Mouse (Mus musculus) CH12.LX (cell line): ENCODE measurements at regions not wholly inside any gene's neighbourhood (a gene's known extent, or its start where the extent isn't known, plus 50 kb on each side); places are given as distances from the start of the nearest gene placed in this dataset.
"Not testable (repeated sequence)": the region's sequence is repeated elsewhere in the genome, so short reads cannot be mapped to it uniquely, and the experiment has no call there.

ENCODE experiments used
- DNase-seq: peaks from one replicate; pipeline ENCODE4 v3.0.0-alpha.2; 2013; ENCODE audit errors: extremely low read depth
- H3K27ac ChIP-seq: 2 replicates; pipeline ENCODE4 v1.5.1; 2012; ENCODE audit warnings: low read depth, mild to moderate bottlenecking, control low read depth, moderate library complexity; ENCODE audit not compliant: insufficient read depth
- H3K27me3 ChIP-seq: replicated peaks from 2 replicates; pipeline ENCODE3; 2012; ENCODE audit warnings: inconsistent platforms
- H3K36me3 ChIP-seq, 2 experiments: replicated peaks in 1 of 2; 2 replicates each; pipeline versions ENCODE3 to v1.6.1; 2012; ENCODE audit warnings: inconsistent platforms in 1 of 2, low read length in 1 of 2, mild to moderate bottlenecking in 1 of 2, mixed read lengths in 1 of 2, moderate library complexity in 1 of 2; ENCODE audit not compliant: control insufficient read depth in 1 of 2, insufficient read depth in 1 of 2
- H3K4me1 ChIP-seq, 2 experiments: 2 replicates each; pipeline ENCODE4 v1.6.1; 2012; ENCODE audit warnings: inconsistent platforms in 1 of 2, moderate library complexity in 1 of 2; ENCODE audit not compliant: insufficient read depth in 2 of 2, control insufficient read depth in 1 of 2
- H3K4me2 ChIP-seq: 2 replicates; pipeline ENCODE4 v1.6.1; 2012; ENCODE audit warnings: low read depth, mild to moderate bottlenecking, control low read depth; ENCODE audit not compliant: poor library complexity, insufficient read depth, severe bottlenecking
- H3K4me3 ChIP-seq, 3 experiments: fragments of 150-350 bp in 1 of 3; sonication (generic) in 1 of 3; replicated peaks in 1 of 3; 2 replicates each; pipeline versions ENCODE3 to v1.5.1; 2011 to 2012; ENCODE audit warnings: low read depth in 2 of 3, low read length in 2 of 3, mild to moderate bottlenecking in 2 of 3, moderate library complexity in 2 of 3, control low read depth in 1 of 3, improper control_type of control experiment in 1 of 3, inconsistent platforms in 1 of 3, mixed read lengths in 1 of 3; ENCODE audit not compliant: poor library complexity in 1 of 3
- H3K79me2 ChIP-seq: replicated peaks from 2 replicates; pipeline ENCODE4 v1.6.1; 2012; ENCODE audit warnings: mild to moderate bottlenecking, moderate library complexity; ENCODE audit not compliant: control insufficient read depth, poor library complexity, insufficient read depth, severe bottlenecking; ENCODE audit errors: extremely low read depth
- H3K9ac ChIP-seq: 2 replicates; pipeline ENCODE4 v1.6.1; 2012; ENCODE audit warnings: low read depth, mild to moderate bottlenecking, control low read depth, moderate library complexity; ENCODE audit not compliant: insufficient read depth
- H3K9me3 ChIP-seq: replicated peaks from 2 replicates; pipeline ENCODE3; 2012; ENCODE audit warnings: low read length, inconsistent platforms, mixed read lengths
- BHLHE40 ChIP-seq: IDR thresholded peaks from 2 replicates; pipeline ENCODE4 v1.6.1; 2011; ENCODE audit warnings: mild to moderate bottlenecking, low read depth, low read length, improper control_type of control experiment
- EP300 ChIP-seq: IDR thresholded peaks from 2 replicates; pipeline ENCODE4 v1.6.1; 2011; ENCODE audit warnings: low read length, improper control_type of control experiment
- IRF4 ChIP-seq: IDR thresholded peaks from 2 replicates; pipeline ENCODE4 v1.6.1; 2014; ENCODE audit warnings: low read depth, mild to moderate bottlenecking, inconsistent platforms, low read length, improper control_type of control experiment
- JUN ChIP-seq: IDR thresholded peaks from 2 replicates; pipeline ENCODE4 v1.6.1; 2011; ENCODE audit warnings: low read depth, mild to moderate bottlenecking, low read length, improper control_type of control experiment, moderate library complexity; ENCODE audit not compliant: insufficient read depth
- JUND ChIP-seq: conservative IDR thresholded peaks from 2 replicates; pipeline ENCODE4 v1.6.1; 2011; ENCODE audit warnings: low read depth, low read length, improper control_type of control experiment
- KAT2A ChIP-seq: IDR thresholded peaks from 2 replicates; pipeline ENCODE4 v1.6.1; 2012; ENCODE audit warnings: low read length, improper control_type of control experiment, inconsistent platforms; ENCODE audit not compliant: insufficient replicate concordance
- MAFK ChIP-seq: IDR thresholded peaks from 2 replicates; pipeline ENCODE4 v1.6.1; 2011; ENCODE audit warnings: low read length, improper control_type of control experiment; ENCODE audit not compliant: insufficient replicate concordance
- MEF2A ChIP-seq: IDR thresholded peaks from 2 replicates; pipeline ENCODE4 v1.6.1; 2014; ENCODE audit warnings: low read depth, mild to moderate bottlenecking, inconsistent platforms, low read length, improper control_type of control experiment, borderline replicate concordance
- NELFE ChIP-seq: IDR thresholded peaks from 2 replicates; pipeline ENCODE4 v1.6.1; 2011; ENCODE audit warnings: low read depth, low read length, improper control_type of control experiment
- NRF1 ChIP-seq: IDR thresholded peaks from 2 replicates; pipeline ENCODE4 v1.6.1; 2014; ENCODE audit warnings: low read depth, mild to moderate bottlenecking, inconsistent platforms, low read length, improper control_type of control experiment, moderate library complexity
- PAX5 ChIP-seq: IDR thresholded peaks from 2 replicates; pipeline ENCODE4 v1.6.1; 2012; ENCODE audit warnings: low read length, inconsistent platforms, mixed read lengths
- POLR2A ChIP-seq: IDR thresholded peaks from 2 replicates; pipeline ENCODE4 v1.6.1; 2011; ENCODE audit warnings: low read depth, mild to moderate bottlenecking, improper control_type of control experiment, low read length
- RAD21 ChIP-seq: IDR thresholded peaks from 2 replicates; pipeline ENCODE4 v1.6.1; 2011; ENCODE audit warnings: low read depth, mild to moderate bottlenecking, low read length, improper control_type of control experiment, moderate library complexity
- SMC3 ChIP-seq: IDR thresholded peaks from 2 replicates; pipeline ENCODE4 v1.6.1; 2011; ENCODE audit warnings: low read depth, low read length, improper control_type of control experiment
- TCF12 ChIP-seq: IDR thresholded peaks from 2 replicates; pipeline ENCODE4 v1.6.1; 2014; ENCODE audit warnings: low read depth, mild to moderate bottlenecking, inconsistent platforms, low read length, improper control_type of control experiment
- dilution Hi-C: fragments of 300-500 bp; cut with MboI; formaldehyde crosslinking; loops from 2 replicates; pipeline ENCODE4 v1.14.3; 2020; ENCODE audit warnings: low sequenced_read_pairs; ENCODE audit not compliant: extremely low pct_unique_long_range_greater_than_20kb, extremely low pct_ligation_motif_present
- in situ Hi-C: fragments of 300-500 bp; cut with MboI; formaldehyde crosslinking; loops from 3 replicates; pipeline ENCODE4 v1.14.3; 2019; ENCODE audit warnings: low sequenced_read_pairs, low pct_ligation_motif_present, low pct_unique_long_range_greater_than_20kb, mixed read lengths

DNA sequence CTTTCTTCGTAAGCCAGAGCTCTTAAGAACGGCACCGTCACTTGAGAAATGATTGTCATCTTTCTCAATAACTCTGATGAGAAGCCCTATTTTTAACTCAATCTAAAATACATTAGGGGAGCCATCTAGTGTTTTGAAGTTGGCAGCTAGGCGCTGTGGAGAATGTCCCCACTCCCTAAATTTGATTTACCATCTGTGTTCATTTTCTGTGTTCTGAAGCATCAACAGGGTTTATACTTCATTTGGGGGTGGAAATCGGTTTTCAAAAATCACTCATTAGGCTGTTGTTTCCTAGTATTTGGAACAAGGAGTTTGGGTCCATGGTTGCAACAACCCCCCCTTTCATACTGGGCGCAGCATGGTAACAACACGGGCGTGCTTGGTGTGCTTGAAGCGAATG lies 97.1 kb upstream of the Ipo5 start (continued):
- TF ChIP-seq RAD21: no peak

DNA sequence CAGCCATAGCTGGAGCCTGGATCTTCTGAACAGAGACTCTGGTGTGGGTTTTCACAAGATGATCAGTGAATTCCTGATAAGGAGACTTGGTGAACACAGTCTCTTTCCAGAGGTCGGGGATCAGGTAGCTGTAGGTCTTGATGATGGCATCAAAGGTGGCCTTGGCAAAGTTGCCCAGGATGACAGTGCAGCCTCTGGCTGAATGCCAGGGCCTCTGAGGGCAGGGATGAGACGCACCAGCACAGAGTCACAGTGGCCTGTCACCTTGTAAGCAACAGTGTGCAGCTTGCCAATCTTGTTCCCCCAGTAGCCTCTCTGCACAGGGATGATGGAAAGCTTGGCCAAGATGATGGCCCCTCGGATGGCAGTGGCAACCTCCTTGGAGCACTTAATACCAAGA lies 95.9 kb upstream of the Ipo5 start:
- H3K27ac ChIP-seq, H3K9ac ChIP-seq, H3K4me3 ChIP-seq, DNase-seq, H3K9me3 ChIP-seq, H3K4me1 ChIP-seq, H3K4me2 ChIP-seq, H3K36me3 ChIP-seq, dilution Hi-C loops, in situ Hi-C loops, H3K27me3 ChIP-seq, H3K79me2 ChIP-seq: not testable (repeated sequence)

- in situ Hi-C loops: no loop called here
- TF ChIP-seq JUN (peak; percentile 38; the same call in 1 of the 2 replicates), PAX5 (no peak), BHLHE40 (0 out of 2 replicates have a peak, but pooled peaks have one; percentile 22), NELFE (no peak), NRF1 (no peak), EP300 (peak; percentile 47; the same call in 1 of the 2 replicates), MEF2A (0 out of 2 replicates have a peak, but pooled peaks have one; percentile 11), TCF12 (no peak), SMC3 (no peak), POLR2A (no peak), IRF4 (peak; percentile 65), KAT2A (no peak), MAFK (0 out of 2 replicates have a peak, but pooled peaks have one; percentile 10), JUND (peak; percentile 51; the same call in 1 of the 2 replicates)
- Histone ChIP-seq H3K9me3 (peaks cover 3% of the 10 kb centered on the region), H3K27me3 (no peaks in the 10 kb centered on the region), H3K36me3 (no peaks in the 10 kb centered on the region), H3K4me3 (no peak overlapping the region), H3K4me1 (peaks cover 3 to 5% of the 10 kb centered on the region in 2 experiments; a peak in 3 of 4 replicates), H3K79me2 (no peaks in the 10 kb centered on the region), H3K4me2 (no peak overlapping the region), H3K27ac (no peak overlapping the region), H3K9ac (no peak overlapping the region)
- dilution Hi-C loops: no loop called here
- peak; percentile 71 for DNase-seq
Measured at GRCm38 (mm10) chr14:120816529-120816928, 94.5 kb upstream of the Ipo5 start.
